Mouse (Mus musculus): Measurements from ENCODE around the gene Rpf2. TPM values are rescaled to one million over a fixed set of nuclear protein-coding genes. Genes with fewer than 3 reads are reported as not detected.

The Rpf2 gene
- total RNA-seq, 4 experiments from 2014 or later = 10.4 to 15.2 (median 11.7) TPM

Other genes with a start within 250 kb of the Rpf2 start
- gene Mfsd4b1, start 221.8 kb downstream of the Rpf2 start, total RNA-seq (2022) = 1 to 10 TPM; 1.8 to 3.5 (median 2.1) TPM
- gene Slc16a10, start 104.8 kb downstream of the Rpf2 start, total RNA-seq (2022) = 10 to 100 TPM; 19.3 to 24.6 (median 19.9) TPM
- 10 to 100 TPM; 24.7 to 31.0 (median 25.1) TPM for gene Gtf3c6, start 11.1 kb upstream of the Rpf2 start, total RNA-seq (2022)
- 100 to 1,000 TPM in 3 of 4 experiments, 10 to 100 TPM in 1; 87.6 to 131 (median 118) TPM for gene Amd1, start 55.1 kb upstream of the Rpf2 start, total RNA-seq (2022)
- 10 to 100 TPM; 12.1 to 13.7 (median 13.4) TPM for gene Cdk19, start 92.5 kb upstream of the Rpf2 start, total RNA-seq (2022)